ENCODE assay signal across 15 mouse cellular contexts in the genomic region with DNA sequence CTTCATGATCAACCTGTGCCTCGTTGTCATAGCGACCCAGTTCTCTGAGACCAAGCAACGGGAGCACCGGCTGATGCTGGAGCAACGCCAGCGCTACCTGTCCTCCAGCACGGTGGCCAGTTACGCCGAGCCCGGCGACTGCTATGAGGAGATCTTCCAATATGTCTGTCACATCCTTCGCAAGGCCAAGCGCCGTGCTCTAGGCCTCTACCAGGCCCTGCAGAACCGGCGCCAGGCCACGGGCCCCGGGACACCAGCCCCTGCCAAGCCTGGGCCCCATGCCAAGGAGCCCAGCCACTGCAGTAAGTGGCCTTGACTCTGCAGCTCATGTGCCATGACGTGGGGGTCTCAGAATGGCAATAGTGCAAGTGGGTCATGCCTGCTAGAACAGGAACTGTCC.
DNase-seq lines count a peak whose midpoint lies in the region; ATAC-seq lines count a peak whose summit lies in the region.
"Had no signal": no experiment of that assay in that cellular context is flagged by ENCODE, and none has a peak within 500 bp of the region (broad histone marks: within the 10 kb centered on the region; RNA-seq: fewer than 3 reads in every experiment).

No protein-coding gene starts in this region.

- WGBS in heart, embryonic 10.5 days = 87% methylated on average over 19 of the region's 19 CpGs

- no peaks in the 10 kb centered on the region for H3K36me3 ChIP-seq in heart, embryonic 10.5 days
- H3K36me3 ChIP-seq: embryonic facial prominence, embryonic 12.5 days; limb, embryonic 12.5 days; neural tube, embryonic 12.5 days had no signal

- ATAC-seq in frontal cortex, adult (ENCODE audit: low TSS enrichment) = no peak
- ATAC-seq: forebrain, embryonic 13.5 days had no signal

- peaks cover 32% of the 10 kb centered on the region; the same call in 1 of the 2 replicates for H3K27me3 ChIP-seq in heart, embryonic 10.5 days (ENCODE audit: insufficient read depth, poor library complexity, severe bottlenecking)
- H3K27me3 ChIP-seq: embryonic facial prominence, embryonic 12.5 days; limb, embryonic 12.5 days; neural tube, embryonic 12.5 days had no signal

- intact Hi-C loops in left cerebral cortex, postnatal 4 days (cut with DNase I) = no loop called here

- 0 out of 2 replicates have a peak overlapping the region, but pooled peaks have one; percentile 3 for H3K27ac ChIP-seq in heart, embryonic 10.5 days
- H3K27ac ChIP-seq: embryonic facial prominence, embryonic 12.5 days; forebrain, embryonic 13.5 days; limb, embryonic 12.5 days; neural tube, embryonic 12.5 days had no signal

- H3K4me3 ChIP-seq in heart, embryonic 10.5 days = no peak overlapping the region
- H3K4me3 ChIP-seq: embryonic facial prominence, embryonic 12.5 days; forebrain, embryonic 13.5 days; limb, embryonic 12.5 days; neural tube, embryonic 12.5 days had no signal

- H3K9me3 ChIP-seq in heart, embryonic 10.5 days = no peaks in the 10 kb centered on the region
- H3K9me3 ChIP-seq: embryonic facial prominence, embryonic 12.5 days; forebrain, embryonic 13.5 days; limb, embryonic 12.5 days; neural tube, embryonic 12.5 days had no signal

- no peak for DNase-seq in heart, embryonic 10.5 days (ENCODE audit: low spot score)
- no peak for DNase-seq in heart, adult 8-10 months (ENCODE audit: low spot score)
- peak; percentile 84 for DNase-seq in left cerebral cortex, postnatal 4 days
- no peak for DNase-seq in left cerebral cortex, adult 18-20 months (ENCODE audit: low spot score in 2 of 2)
- DNase-seq in adrenal gland, postnatal 25 days = peak; percentile 59
- peak; percentile 87 to 92 for DNase-seq in cerebellum, postnatal 10 days
- DNase-seq in embryo, embryonic 9.5 days (ENCODE audit: extremely low spot score) = no peak
- DNase-seq: kidney, postnatal 36 days; lung, adult 2 months; thymus, adult 2 months had no signal

- peaks cover 3% of the 10 kb centered on the region for H3K4me1 ChIP-seq in heart, embryonic 10.5 days
- H3K4me1 ChIP-seq: embryonic facial prominence, embryonic 12.5 days; neural tube, embryonic 12.5 days had no signal

Comparison
In these comparisons a context has a peak if more than half of its experiments do, and no peak if none do; other contexts are left out.
1. DNase-seq: peak in left cerebral cortex, postnatal 4 days (single experiment), adrenal gland, postnatal 25 days (single experiment) and cerebellum, postnatal 10 days (2 of 2); none in heart, embryonic 10.5 days (single experiment), heart, adult 8-10 months (single experiment), left cerebral cortex, adult 18-20 months (0 of 2) and embryo, embryonic 9.5 days (single experiment).